Mouse (Mus musculus) macrophage (primary cell): ENCODE results near the gene 2510009E07Rik. TPM values are rescaled to one million over a fixed set of nuclear protein-coding genes. Genes with fewer than 3 reads are reported as not detected.
"Not testable (repeated sequence)": the region's sequence is repeated elsewhere in the genome, so short reads cannot be mapped to it uniquely, and the experiment has no call there.

Source experiments
- H3K27ac ChIP-seq: fragments of 350-480 bp; formaldehyde crosslinking; 2 replicates; pipeline ENCODE4 v1.9.0; 2021
- H3K36me3 ChIP-seq: fragments of 350-480 bp; formaldehyde crosslinking; 2 replicates; pipeline ENCODE4 v1.9.0; 2021; ENCODE audit errors: inconsistent target
- H3K4me3 ChIP-seq: fragments of 350-480 bp; formaldehyde crosslinking; 2 replicates; pipeline ENCODE4 v1.9.0; 2021; ENCODE audit errors: inconsistent target
- H3K79me2 ChIP-seq: fragments of 350-480 bp; formaldehyde crosslinking; 2 replicates; pipeline ENCODE4 v1.9.0; 2021; ENCODE audit errors: inconsistent target
- WGBS: methylation state at CpG from one replicate; pipeline ENCODE4 v1.1.7; 2026; ENCODE audit warnings: inconsistent platforms; ENCODE audit not compliant: missing documents; 5-methylcytosine and 5-hydroxymethylcytosine counted together
- polyA plus RNA-seq: library from polyadenylated mRNA; stranded (reverse); fragments of 250-400 nt; gene quantifications from 3 replicates; pipeline ENCODE4 v1.2.4, GENCODE M21; 2018; ENCODE audit warnings: inconsistent platforms

The 2510009E07Rik gene
- polyA plus RNA-seq, 1 experiment from 2014 or later: 7.7 TPM

DNA sequence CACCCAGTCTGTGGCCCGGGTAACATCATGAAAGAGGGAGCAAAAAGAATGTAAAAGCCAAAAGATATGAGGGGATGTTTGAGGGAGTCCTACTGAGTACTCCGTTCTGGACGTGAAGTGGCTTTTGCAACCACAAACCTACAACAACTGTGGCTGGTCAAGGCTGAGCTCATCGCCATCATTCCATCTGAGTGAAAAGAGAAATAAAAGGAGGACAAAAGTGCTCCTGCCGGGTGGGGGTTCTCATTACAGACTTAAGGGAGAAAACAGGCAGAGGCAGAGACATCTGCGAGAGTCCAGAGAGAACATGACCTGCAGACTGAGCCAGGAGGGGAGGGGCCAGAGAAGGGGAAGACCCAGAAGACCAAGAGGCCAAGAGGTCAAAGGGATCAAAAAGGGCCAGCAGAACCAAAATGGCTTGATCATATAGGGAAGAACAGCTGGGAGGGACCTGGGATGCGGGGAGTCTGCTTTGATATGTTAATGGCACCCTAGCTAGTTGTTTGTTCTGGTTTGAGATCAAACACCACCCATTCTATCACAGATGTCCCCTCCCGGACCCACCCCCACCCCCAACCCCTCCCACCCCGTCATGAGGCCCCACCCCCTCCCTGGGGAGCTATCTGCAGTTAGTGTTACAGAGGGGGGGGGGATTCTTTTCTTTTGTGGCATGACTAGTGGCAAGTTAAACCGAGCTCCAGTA lies 7.3 kb upstream of the 2510009E07Rik start:
- no peak overlapping the region for H3K27ac ChIP-seq
- H3K4me3 ChIP-seq: no peak overlapping the region
- H3K79me2 ChIP-seq: no peaks in the 10 kb centered on the region
- WGBS: 70% methylated on average over 10 of the region's 10 CpGs
- no peaks in the 10 kb centered on the region for H3K36me3 ChIP-seq

DNA sequence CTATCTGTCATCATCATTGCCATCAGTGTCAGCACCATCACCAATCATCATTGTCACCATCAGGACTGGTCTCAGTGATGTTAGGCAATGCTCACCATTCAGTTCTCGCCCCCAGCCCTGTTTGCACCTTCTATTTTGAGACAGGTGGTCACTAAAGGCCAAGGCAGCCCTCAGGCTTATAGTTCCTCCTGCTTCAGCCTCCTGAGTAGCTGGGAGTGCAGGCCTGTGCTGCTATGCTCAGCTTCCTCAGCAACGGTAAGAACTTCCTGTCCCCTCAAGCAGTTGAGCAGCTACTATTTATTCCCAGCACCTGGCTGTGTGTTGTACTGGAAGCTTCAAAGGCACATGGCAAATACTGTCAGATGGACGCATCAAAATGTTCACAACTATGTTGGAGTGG lies 3.7 kb upstream of the 2510009E07Rik start:
- 61% methylated on average over 3 of the region's 3 CpGs for WGBS
- Histone ChIP-seq H3K27ac (no peak overlapping the region), H3K79me2 (peaks cover 2% of the 10 kb centered on the region; the same call in 1 of the 2 replicates), H3K4me3 (no peak overlapping the region), H3K36me3 (no peaks in the 10 kb centered on the region)

DNA sequence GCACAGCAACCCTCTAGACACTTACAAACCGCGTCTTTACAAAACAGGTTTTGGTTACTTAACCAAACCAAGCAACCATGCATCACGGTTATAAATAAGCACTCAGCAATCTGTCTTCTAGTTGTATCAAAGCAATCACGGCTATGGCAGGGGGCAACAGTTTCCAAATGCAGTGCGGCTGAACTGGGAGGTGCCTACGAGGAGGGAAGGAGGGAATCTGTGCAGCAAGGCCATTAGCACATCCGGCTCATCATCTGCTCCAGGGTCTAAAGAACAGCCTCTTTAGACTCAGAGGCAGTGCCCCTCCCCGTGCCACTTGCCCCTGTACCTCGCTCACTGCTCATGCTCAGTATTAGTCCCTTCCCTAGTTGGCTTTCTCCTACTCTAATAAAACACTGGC lies 2.5 kb upstream of the 2510009E07Rik start:
- no peaks in the 10 kb centered on the region for H3K36me3 ChIP-seq
- WGBS: 94% methylated on average over 9 of the region's 9 CpGs
- peaks cover 13% of the 10 kb centered on the region for H3K79me2 ChIP-seq
- H3K27ac ChIP-seq: no peak overlapping the region
- no peak overlapping the region for H3K4me3 ChIP-seq

DNA sequence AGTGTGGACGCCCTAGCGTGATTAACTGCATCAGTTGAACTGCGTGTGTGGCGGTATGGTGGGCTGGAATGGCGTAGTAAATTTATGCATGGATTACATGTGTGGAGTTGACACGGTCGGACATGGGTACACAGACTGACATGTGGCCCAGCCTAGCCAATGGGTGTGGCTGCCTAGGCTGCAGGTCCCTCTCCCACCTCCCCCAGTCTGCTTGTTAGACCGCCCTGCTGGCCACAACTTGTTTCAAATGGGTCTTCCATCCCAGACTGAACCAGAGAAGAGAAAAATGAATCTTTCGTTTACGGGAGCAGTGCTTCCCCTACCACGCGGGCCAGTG lies 745 bp upstream of the 2510009E07Rik start:
- H3K79me2 ChIP-seq: peaks cover 31% of the 10 kb centered on the region
- no peak overlapping the region; the same call in 1 of the 2 replicates for H3K4me3 ChIP-seq
- H3K27ac ChIP-seq: no peak overlapping the region
- WGBS: 30% methylated on average over 12 of the region's 12 CpGs
- H3K36me3 ChIP-seq: no peaks in the 10 kb centered on the region

DNA sequence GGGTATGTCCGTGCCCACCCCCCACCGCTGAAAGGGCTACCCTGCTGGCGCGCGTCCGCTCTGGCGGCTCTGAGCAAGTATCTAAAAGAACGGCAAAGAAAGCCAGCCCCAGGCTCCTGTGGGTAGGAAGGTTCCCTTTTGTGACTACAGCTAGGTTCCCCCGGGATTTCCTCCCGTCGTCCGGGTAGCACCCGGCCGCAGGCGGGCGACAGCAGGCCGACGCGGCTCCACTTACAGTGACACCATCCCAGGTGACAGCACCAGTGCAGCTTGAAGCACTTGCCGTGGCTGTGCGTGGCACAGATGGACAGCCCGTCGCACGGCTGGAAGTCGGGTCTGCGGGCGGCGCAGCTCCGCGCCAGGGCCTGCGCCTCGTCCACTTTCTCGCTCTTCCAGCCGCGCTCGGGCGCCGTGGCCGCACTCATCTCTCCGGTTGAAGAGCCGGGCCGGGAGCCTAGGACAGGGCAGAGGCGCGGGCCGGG lies 443 bp downstream of the 2510009E07Rik start:
- peak overlapping the region; percentile 51 for H3K4me3 ChIP-seq
- H3K27ac ChIP-seq: peak overlapping the region; percentile 22; the same call in 1 of the 2 replicates
- peaks cover 37% of the 10 kb centered on the region for H3K79me2 ChIP-seq
- 1% methylated on average over 45 of the region's 45 CpGs for WGBS
- no peaks in the 10 kb centered on the region for H3K36me3 ChIP-seq

DNA sequence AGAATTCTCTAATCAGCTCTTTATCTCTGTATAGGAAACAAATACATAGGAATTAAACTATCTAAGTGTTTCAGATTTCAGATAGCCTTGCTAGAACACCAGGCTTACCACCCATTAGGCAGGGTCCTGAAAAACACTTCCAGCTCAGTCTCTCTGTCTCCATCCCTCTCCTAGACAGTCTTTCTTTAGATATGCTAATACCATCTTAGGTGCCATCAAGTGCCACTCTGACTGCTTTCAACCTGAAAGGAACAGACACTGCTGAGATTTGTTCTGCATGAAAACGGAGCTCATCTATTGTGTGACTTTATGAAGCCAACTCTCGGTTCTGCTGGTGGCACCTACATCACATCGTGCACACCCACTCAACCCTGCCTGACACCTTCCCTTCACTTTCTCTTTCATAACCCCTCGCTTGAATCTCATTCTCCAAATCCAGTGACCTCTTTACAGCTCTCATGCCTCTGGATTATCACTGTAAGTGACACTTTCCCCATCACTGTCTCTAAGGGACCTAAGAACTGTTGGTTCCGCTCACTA lies 4.2 kb downstream of the 2510009E07Rik start:
- Histone ChIP-seq H3K79me2 (peaks cover 74% of the 10 kb centered on the region), H3K4me3 (no peak overlapping the region), H3K27ac (no peak overlapping the region), H3K36me3 (no peaks in the 10 kb centered on the region)
- 88% methylated on average over 5 of the region's 5 CpGs for WGBS

DNA sequence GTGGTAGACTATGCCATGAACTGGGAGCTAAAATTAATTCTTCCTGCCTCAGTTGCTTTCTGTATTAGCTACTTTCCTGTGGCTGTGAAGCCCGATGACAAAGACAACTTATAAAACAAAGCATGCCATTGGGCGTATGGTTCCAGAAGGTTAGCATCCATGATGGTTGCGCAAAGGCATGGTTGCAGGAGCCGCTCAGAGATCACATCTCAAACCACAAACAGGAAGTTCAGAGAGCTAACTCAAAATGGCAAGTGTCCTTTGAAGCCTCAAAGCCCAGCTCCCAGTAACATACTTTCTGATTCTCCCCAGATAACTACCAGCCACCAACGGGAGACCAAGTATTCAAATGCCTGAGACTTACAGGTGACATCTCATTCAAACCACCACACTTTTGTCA lies 5.3 kb downstream of the 2510009E07Rik start:
- Histone ChIP-seq H3K27ac (no peak overlapping the region), H3K79me2 (peaks cover 85% of the 10 kb centered on the region), H3K4me3 (no peak overlapping the region), H3K36me3 (no peaks in the 10 kb centered on the region)
- 11% methylated on average over 5 of the region's 5 CpGs for WGBS

DNA sequence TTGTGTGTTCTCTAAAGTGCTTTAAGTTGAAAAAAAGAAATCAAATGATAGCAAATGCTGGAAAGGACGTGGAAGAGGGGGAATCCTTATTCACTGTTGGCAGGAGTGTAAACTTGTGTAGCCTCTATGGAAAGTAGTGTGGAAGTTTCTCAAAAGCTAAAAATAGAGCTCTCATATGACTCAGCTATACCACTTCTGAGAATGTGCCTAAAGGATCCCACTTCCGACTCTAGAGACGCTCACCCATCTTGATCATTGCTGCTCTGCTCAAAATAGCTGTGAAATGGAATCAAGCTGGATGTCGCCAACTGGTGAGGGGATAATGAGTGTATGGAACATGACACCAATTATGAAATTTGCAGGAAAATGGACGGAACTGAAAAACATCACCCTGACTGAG lies 7.1 kb downstream of the 2510009E07Rik start:
- WGBS: 92% methylated on average over 5 of the region's 5 CpGs
- H3K36me3 ChIP-seq: no peaks in the 10 kb centered on the region
- H3K79me2 ChIP-seq: peaks cover 84% of the 10 kb centered on the region
- H3K27ac ChIP-seq: no peak overlapping the region
- no peak overlapping the region for H3K4me3 ChIP-seq

DNA sequence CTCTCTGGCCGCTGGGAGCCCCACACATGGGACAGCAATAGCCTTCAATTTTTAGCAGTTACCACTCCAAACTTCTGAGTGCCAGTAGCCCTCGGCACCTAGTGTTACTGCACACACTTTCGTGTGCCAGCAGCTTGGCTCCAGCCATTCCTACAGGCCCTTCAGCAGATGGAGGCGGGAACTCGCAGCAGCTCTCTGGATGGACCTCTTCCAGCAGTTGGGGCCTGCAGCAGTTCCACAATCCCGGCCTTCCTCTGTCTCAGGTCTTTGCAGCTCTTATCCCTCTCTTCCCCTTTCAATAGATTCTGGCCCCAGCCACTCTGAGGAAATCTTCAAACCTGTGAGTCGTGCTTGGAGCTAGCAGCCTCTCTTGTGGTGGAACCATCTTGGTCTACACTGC lies 17.7 kb downstream of the 2510009E07Rik start:
- H3K27ac ChIP-seq: no peak overlapping the region
- no peaks in the 10 kb centered on the region for H3K36me3 ChIP-seq
- no peak overlapping the region for H3K4me3 ChIP-seq
- 90% methylated on average over 7 of the region's 7 CpGs for WGBS
- H3K79me2 ChIP-seq: peaks cover 19% of the 10 kb centered on the region

DNA sequence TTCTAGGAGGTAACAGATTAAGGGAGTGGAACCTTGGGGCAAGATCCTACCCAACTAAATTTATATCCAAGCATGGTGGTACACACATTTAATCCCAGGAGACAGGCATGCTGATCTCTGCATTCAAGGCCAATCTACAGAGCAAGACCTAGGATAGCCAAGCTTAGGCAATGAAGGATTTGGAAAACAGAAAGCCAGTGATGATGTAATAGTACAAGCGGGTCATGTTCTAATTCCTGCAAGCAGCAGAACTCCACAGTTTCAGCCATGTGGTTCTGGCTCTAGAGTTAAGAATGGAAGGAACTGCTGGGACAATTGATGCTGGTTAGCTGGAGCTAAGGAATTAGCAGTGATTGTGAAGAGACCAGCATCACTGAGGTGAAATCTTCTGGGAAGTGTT lies 20.8 kb downstream of the 2510009E07Rik start:
- H3K79me2 ChIP-seq, H3K4me3 ChIP-seq, H3K27ac ChIP-seq, H3K36me3 ChIP-seq: not testable (repeated sequence)
- WGBS: 100% methylated on average over 1 of the region's 1 CpGs

DNA sequence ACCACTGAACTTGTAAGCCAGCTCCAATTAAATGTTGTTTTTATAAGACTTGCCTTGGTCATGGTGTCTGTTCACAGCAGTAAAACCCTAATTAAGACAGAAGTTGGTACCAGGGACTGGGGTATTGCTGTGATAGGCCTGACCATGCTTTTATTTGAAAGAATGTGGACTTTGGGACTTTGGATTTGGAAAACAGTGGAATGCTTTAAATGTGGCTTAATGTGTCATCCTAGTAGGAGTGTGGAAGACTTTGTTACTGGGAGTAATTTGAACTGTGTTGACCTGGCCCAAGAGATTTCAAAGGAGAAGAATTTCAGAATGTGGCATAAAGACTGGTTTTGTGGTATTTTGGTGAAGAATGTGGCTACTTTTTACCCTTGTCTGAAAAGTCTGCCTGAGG lies 21.4 kb downstream of the 2510009E07Rik start:
- H3K79me2 ChIP-seq, H3K36me3 ChIP-seq, H3K4me3 ChIP-seq, H3K27ac ChIP-seq: not testable (repeated sequence)

DNA sequence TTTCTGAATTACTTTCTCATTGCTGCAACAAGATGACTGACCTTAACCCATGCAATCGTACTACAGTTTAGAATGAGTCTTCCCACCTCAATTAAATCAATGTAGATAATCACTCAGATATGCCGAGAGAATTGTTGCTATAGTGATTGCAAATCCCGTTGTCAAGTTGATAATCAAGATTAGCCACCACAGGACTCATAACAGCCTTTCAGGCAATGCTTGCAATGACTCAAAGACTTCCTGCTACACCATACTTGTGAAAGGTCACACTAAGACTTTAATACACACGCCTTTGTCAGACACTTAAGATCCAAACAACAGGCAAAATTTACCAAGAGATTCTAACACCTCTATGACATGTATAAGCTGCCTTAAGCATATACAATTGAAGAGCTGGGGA lies 22.6 kb downstream of the 2510009E07Rik start:
- no peak overlapping the region for H3K27ac ChIP-seq
- 95% methylated on average over 4 of the region's 4 CpGs for WGBS
- no peaks in the 10 kb centered on the region for H3K36me3 ChIP-seq
- no peak overlapping the region for H3K4me3 ChIP-seq
- no peaks in the 10 kb centered on the region for H3K79me2 ChIP-seq

DNA sequence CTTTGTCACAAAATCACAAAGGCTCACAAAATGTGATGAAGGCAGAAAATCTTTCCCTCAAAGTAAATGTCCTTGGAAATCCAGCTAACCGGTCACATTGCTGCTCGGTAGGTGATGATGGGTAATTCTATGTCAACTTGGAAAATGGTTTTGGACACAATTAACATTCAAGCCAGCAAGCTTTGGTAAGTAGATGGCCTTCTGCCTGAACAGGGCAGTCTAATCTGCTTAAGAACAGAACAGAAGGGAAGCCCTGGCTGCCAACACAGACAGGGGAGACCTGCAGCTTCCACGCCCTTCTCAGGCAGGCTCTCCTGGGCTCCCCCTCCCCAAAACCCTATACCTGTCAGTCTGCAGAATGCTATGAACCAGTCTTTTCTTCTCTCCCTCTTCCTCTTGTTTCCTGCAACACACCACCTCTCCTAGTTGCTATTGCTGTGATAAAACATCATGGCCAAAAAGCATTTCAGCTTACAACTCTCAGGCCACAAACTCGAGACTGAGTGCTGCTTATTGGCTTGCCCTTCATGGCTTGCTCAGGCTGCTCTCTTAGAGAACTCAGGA lies 29.0 kb downstream of the 2510009E07Rik start:
- no peak overlapping the region for H3K4me3 ChIP-seq
- H3K79me2 ChIP-seq: no peaks in the 10 kb centered on the region
- 80% methylated on average over 4 of the region's 4 CpGs for WGBS
- H3K36me3 ChIP-seq: no peaks in the 10 kb centered on the region
- no peak overlapping the region for H3K27ac ChIP-seq

DNA sequence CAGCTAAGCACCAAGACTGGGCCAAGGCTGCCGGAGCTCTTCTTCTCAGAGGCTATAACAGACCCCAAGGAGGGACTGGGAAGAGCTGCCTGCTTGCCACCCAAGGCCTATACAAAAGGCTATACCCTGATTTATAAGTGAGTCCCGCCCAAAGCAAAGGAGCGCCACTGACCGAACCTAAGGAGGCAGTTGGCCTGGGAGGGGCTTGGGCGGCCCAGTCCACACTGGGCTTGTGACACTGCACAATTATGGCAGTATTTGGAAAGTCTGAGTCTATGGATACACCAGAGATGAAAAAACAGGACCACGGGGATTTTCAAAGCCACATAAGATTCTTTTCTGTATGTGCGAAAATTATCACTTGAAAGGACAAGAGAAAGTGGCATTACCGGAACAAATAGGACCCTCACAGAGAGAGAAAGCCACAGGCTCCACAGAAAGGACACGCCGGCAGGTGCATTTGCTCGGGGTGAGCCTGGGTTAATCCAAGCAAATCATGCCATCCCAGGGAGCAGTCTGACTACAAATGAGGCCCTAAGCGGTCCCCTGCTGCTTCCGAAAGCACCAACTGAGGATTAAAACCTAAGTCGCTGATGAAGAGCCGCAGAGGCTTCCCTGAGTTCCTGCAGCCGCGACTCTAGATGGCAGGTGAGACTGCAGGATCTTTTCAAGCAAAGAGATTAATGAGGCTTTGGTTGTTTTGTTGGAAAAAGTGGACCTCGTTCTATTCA lies 29.7 kb downstream of the 2510009E07Rik start:
- Histone ChIP-seq H3K36me3 (no peaks in the 10 kb centered on the region), H3K4me3 (no peak overlapping the region), H3K27ac (no peak overlapping the region), H3K79me2 (no peaks in the 10 kb centered on the region)
- WGBS: 89% methylated on average over 18 of the region's 18 CpGs

DNA sequence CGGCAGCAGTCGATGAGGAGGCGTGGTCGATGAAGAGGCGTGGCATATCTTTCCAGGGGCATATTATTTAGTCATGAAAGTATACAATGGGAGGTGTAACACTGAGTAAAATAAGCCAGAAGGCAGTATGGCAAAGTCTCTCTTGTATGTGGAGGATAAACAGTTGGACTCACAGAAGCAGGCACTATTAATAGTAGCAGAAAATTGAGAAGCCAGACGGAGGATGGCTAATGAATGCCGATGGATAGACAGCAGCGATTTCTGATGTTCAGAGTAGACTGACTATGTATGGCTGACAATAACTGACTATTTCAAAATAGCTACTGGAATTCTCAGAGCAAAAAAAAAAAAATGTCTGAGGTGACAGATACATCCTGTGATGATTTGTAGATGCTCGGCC lies 38.5 kb downstream of the 2510009E07Rik start:
- WGBS: 91% methylated on average over 9 of the region's 9 CpGs
- no peak overlapping the region for H3K4me3 ChIP-seq
- no peak overlapping the region for H3K27ac ChIP-seq
- no peaks in the 10 kb centered on the region for H3K36me3 ChIP-seq
- H3K79me2 ChIP-seq: no peaks in the 10 kb centered on the region
